1 mouse cellular context compared by ENCODE assay signal in the genomic region with DNA sequence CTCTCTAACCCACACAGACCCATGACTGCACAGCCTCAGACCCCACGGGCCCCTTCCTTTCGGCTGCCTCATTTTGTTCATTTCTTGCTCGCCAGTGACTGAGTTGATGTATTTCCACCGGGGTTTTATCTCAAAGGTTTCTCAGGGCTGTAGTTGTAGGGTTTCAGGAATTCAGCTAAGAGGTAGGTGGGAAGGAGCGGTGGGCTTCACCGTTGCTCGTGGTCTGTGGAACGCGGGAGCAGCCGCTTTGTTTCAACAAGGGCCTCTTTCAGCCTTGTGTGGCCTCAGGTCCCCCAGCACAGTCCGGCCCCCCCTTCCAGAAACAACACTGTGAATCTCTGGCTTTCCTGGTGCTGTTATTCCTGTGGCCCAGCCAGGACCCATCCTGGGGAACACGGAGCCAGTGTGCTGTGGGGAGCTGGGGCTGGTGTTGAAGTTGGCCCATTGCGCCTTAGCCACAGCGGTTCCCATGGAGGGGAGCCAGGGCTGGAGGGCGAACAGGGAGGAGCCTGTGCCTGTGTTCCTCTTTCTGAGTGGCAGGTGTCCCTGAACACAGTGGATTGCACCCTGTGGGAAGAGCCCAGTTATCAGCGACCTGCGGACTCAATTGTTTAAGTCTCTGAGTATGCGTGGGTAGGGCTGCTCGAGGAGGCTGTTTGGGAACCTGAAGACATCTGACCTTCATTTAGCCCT.
TF ChIP-seq lines count a peak whose summit lies in the region.

No protein-coding gene starts in this region.

TF ChIP-seq in MEL, 35 proteins besides CTCF, POLR2A, EP300 and RAD21 (continued from another document):
- peak; percentile 66; the same call in 1 of the 2 replicates for TF ChIP-seq NRF1 (IDR thresholded peaks at IDR 0.05; ENCODE audit: insufficient read depth, low read depth, low read length, poor library complexity, severe bottlenecking)
- TF ChIP-seq ZC3H11A (IDR thresholded peaks at IDR 0.05; ENCODE audit: low read depth, low read length): no peak
- TF ChIP-seq MAZ (IDR thresholded peaks at IDR 0.05; ENCODE audit: low read depth, low read length): peak; percentile 66; the same call in 1 of the 2 replicates
- no peak for TF ChIP-seq SIN3A (IDR thresholded peaks at IDR 0.05; ENCODE audit: low read length)
- TF ChIP-seq HCFC1 (IDR thresholded peaks at IDR 0.05; ENCODE audit: low read depth, low read length): no peak
- TF ChIP-seq GABPA (IDR thresholded peaks at IDR 0.05; ENCODE audit: low read depth, low read length): no peak
- TF ChIP-seq E2F4 (IDR thresholded peaks at IDR 0.05; ENCODE audit: borderline replicate concordance, low read depth, low read length): no peak
- TF ChIP-seq MAFK (IDR thresholded peaks at IDR 0.05; ENCODE audit: borderline replicate concordance, low read depth, low read length): no peak
- TF ChIP-seq CHD2 (IDR thresholded peaks at IDR 0.05; ENCODE audit: low read length): no peak
- peak; percentile 49; the same call in 1 of the 2 replicates for TF ChIP-seq NELFE (IDR thresholded peaks at IDR 0.05; ENCODE audit: low read depth, low read length)
- no peak for TF ChIP-seq USF1 (IDR thresholded peaks at IDR 0.05; ENCODE audit: low read depth, low read length)
- no peak for TF ChIP-seq MXI1 (IDR thresholded peaks at IDR 0.05; ENCODE audit: low read depth, low read length)
- no peak for TF ChIP-seq MYB (IDR thresholded peaks at IDR 0.05; ENCODE audit: low read depth, low read length)
- no peak for TF ChIP-seq ZNF384 (IDR thresholded peaks at IDR 0.05; ENCODE audit: low read depth, low read length)
- no peak for TF ChIP-seq KAT2A (conservative IDR thresholded peaks at IDR 0.05; ENCODE audit: low read depth, low read length)
- no peak for TF ChIP-seq CHD1 (IDR thresholded peaks at IDR 0.05; ENCODE audit: low read depth, low read length)
- peak; percentile 77 for TF ChIP-seq ETS1 (IDR thresholded peaks at IDR 0.05; ENCODE audit: low read depth, low read length)
